Mouse (Mus musculus) midbrain, embryonic 11.5 days (tissue): ENCODE data around the gene Fbxo36. TPM values are rescaled to one million over a fixed set of nuclear protein-coding genes. Genes with fewer than 3 reads are reported as not detected.

Experiments used
- ATAC-seq: fragments of 200-750 bp; cut with Nextera tagmentation; 2 replicates; pipeline ENCODE4 v1.8.0; 2017; ENCODE audit warnings: moderate TSS enrichment, moderate library complexity; ENCODE audit not compliant: low FRiP score
- DNase-seq: peaks from one replicate; pipeline ENCODE4 v3.0.0; 2015; ENCODE audit warnings: low spot score; ENCODE audit errors: missing footprints
- H3K27ac ChIP-seq: fragments of 300-500 bp; sonication (generic); 2 replicates; pipeline ENCODE4 v1.5.1; 2014; ENCODE audit warnings: low read depth, low read length
- H3K27me3 ChIP-seq: fragments of 300-500 bp; sonication (generic); 2 replicates; pipeline ENCODE4 v1.6.1; 2014; ENCODE audit warnings: mild to moderate bottlenecking, low read length, moderate library complexity, mixed read lengths; ENCODE audit not compliant: control insufficient read depth, insufficient read depth
- H3K36me3 ChIP-seq: fragments of 300-500 bp; sonication (generic); 2 replicates; pipeline ENCODE4 v1.6.1; 2014; ENCODE audit warnings: mild to moderate bottlenecking, low read length, moderate library complexity, mixed read lengths; ENCODE audit not compliant: control insufficient read depth, insufficient read depth
- H3K4me1 ChIP-seq: fragments of 300-500 bp; sonication (generic); 2 replicates; pipeline ENCODE4 v1.6.1; 2014; ENCODE audit warnings: low read length; ENCODE audit not compliant: control insufficient read depth, insufficient read depth
- H3K4me2 ChIP-seq: fragments of 300-500 bp; sonication (generic); 2 replicates; pipeline ENCODE4 v1.6.1; 2014; ENCODE audit warnings: mild to moderate bottlenecking, moderate library complexity
- H3K4me3 ChIP-seq: fragments of 300-500 bp; sonication (generic); 2 replicates; pipeline ENCODE4 v1.5.1; 2014; ENCODE audit warnings: low read depth, low read length
- H3K9ac ChIP-seq: fragments of 300-500 bp; sonication (generic); 2 replicates; pipeline ENCODE4 v1.6.1; 2014; ENCODE audit warnings: low read length
- H3K9me3 ChIP-seq: fragments of 300-500 bp; sonication (generic); 2 replicates; pipeline ENCODE4 v1.6.1; 2016; ENCODE audit warnings: low read length; ENCODE audit not compliant: control insufficient read depth
- WGBS: fragments of 180-500 bp; shearing (Covaris S2); extraction: QIAGEN DNeasy Blood & Tissue Kit; methylation state at CpG from one replicate; pipeline ENCODE4 v1.1.7; 2014; 5-methylcytosine and 5-hydroxymethylcytosine counted together
- polyA plus RNA-seq: library from polyadenylated mRNA; unstranded; fragments of >200 nt; fragmentation: Nextera tagmentation; extraction: Ambion mirVana; gene quantifications from 2 replicates; pipeline ENCODE4 v1.2.1, GENCODE M21; 2014

The Fbxo36 gene
- polyA plus RNA-seq, 1 experiment from 2014 or later: 10.7 TPM

DNA sequence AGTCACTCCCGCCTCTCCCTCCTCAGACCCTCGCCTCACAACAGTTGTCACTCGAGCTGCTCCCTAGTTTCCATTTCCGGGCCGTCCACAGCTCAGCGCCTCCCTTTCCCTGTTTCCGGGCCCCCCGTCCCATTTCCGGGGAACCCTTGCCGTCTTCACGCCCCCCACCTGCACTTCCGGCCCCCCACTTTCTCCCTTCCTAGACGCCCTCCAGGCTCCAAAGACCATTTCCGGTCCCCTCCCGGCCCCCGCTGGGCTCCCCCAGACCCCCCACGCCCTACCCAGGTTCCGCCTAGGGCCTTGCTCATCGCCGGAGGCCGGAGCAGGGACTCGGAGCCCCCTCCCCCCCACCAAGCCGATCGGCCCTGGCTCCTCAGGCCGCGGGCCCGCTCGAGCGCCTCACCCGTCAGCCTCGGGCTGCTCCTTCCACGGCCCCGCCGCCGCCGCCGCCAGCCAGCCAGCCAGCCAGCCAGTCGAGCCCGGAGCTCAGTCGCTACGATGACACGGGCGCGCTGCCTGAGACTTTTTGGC, 955 bp upstream of the Fbxo36 start:
- H3K4me1 ChIP-seq: peaks cover 6% of the 10 kb centered on the region; the same call in 1 of the 2 replicates

DNA sequence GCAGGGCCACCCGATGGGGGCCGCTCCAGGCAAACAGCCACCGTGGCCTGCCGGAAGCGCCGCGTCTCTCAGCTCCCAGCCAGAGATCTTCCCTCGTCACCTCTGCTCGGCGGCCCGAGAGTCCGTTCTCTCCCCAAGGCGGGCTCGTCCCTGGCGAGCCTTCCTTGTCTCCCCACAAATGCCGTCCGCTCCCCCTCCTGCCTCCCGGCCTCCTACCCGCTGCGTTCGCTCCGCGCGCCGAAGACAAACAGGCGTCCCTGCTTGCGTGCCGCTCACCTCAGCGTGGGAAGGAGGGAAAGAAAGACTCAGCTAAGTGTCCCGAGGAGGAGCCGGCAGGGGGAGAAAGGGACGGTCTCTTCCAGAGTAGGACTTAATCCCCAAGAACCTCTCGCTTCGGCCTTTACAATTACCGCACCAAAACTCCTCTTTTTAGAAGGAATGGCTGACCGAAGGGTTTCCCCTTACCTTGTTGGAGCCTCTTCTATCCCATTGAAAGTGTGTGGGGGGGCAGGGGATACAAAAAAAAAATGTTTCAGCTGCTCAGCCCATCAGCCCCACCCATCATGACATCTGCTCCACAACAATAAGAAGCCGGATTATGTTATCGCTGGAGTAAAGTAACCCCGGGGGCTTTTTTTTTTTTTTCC, 500 bp downstream of the Fbxo36 start, which contains the start of gene Trip12:
TSS of gene Trip12 (minus strand) at position 499 of the 647 bp plus-strand sequence.
- no peaks in the 10 kb centered on the region for H3K36me3 ChIP-seq
- WGBS: under 1% methylated on average over 38 of the region's 39 CpGs
- peak within 1 kb of the TSS; percentile 89 for H3K27ac ChIP-seq
- peak; percentile 66 for ATAC-seq
- DNase-seq: peak; percentile 96
- peak within 1 kb of the TSS; percentile 97 for H3K4me3 ChIP-seq
- peaks cover 6% of the 10 kb centered on the region; the same call in 1 of the 2 replicates for H3K4me1 ChIP-seq
- peak within 1 kb of the TSS; percentile 73 for H3K4me2 ChIP-seq
- no peaks in the 10 kb centered on the region for H3K9me3 ChIP-seq
- no peaks in the 10 kb centered on the region for H3K27me3 ChIP-seq
- peak within 1 kb of the TSS; percentile 97 for H3K9ac ChIP-seq

More for the DNA sequence above, 955 bp upstream of the Fbxo36 start:
- no peaks in the 10 kb centered on the region for H3K9me3 ChIP-seq
- H3K27me3 ChIP-seq: no peaks in the 10 kb centered on the region
- peak overlapping the region; percentile 97 for H3K9ac ChIP-seq
- ATAC-seq (peak; percentile 71), DNase-seq (peak; percentile 95)
- H3K4me3 ChIP-seq: peak overlapping the region; percentile 97
- no peaks in the 10 kb centered on the region for H3K36me3 ChIP-seq
- H3K4me2 ChIP-seq: peak overlapping the region; percentile 73
- 1% methylated on average over 41 of the region's 44 CpGs for WGBS
- H3K27ac ChIP-seq: peak overlapping the region; percentile 89

DNA sequence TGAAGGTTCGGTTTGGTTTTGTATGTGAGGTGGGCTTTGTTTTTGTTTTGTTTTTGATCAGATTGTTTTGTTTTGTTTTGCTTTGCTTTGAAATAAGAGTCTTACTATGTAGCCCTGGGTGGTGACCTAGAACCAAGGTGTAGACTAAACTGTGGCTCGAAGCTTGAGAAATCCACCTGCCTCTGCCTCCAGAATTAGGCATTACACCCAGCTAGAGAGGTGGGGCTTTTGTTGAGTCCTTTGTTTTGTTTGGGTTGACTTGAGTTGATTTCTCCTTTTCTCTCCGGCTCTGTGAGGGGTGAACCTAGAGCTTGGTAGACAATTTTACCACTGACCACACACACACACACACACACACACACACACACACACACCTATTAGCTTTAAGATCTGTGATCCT, 1.4 kb downstream of the Fbxo36 start:
- DNase-seq (no peak), ATAC-seq (no peak)
- peak overlapping the region; percentile 97 for H3K4me3 ChIP-seq
- H3K9ac ChIP-seq: peak overlapping the region; percentile 97; the same call in 1 of the 2 replicates
- WGBS: 71% methylated on average over 3 of the region's 3 CpGs
- no peaks in the 10 kb centered on the region for H3K27me3 ChIP-seq
- H3K36me3 ChIP-seq: no peaks in the 10 kb centered on the region
- H3K27ac ChIP-seq: peak overlapping the region; percentile 89
- H3K4me1 ChIP-seq: peaks cover 6% of the 10 kb centered on the region; the same call in 1 of the 2 replicates
- H3K4me2 ChIP-seq: peak overlapping the region; percentile 73
- no peaks in the 10 kb centered on the region for H3K9me3 ChIP-seq

DNA sequence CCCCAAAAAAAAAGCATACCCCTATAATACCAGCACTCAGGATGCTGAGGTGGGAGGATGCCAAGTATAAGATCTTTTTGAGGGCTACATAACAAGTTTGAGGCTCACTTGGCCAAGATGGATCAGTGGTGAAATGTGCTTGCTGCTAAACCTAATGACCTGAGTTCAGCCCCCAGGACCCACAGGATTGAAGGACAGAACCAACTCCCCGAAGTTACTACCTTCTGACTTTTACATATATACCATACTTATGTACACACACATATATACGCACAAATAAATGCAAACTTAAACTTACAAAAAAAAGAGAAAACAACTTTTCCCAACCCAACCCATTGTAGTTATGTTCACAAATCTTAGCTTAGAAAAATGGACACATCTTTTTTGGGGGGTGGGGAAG, 3.7 kb downstream of the Fbxo36 start:
- Histone ChIP-seq H3K4me3 (no peak overlapping the region), H3K9ac (no peak overlapping the region), H3K9me3 (no peaks in the 10 kb centered on the region), H3K4me2 (no peak overlapping the region), H3K4me1 (0 out of 2 replicates have a peak, but pooled peaks cover 3% of the 10 kb centered on the region), H3K36me3 (no peaks in the 10 kb centered on the region; the same call in 1 of the 2 replicates), H3K27me3 (no peaks in the 10 kb centered on the region), H3K27ac (no peak overlapping the region)
- WGBS: 88% methylated on average over 2 of the region's 2 CpGs
- DNase-seq (peak; percentile 67), ATAC-seq (no peak)

DNA sequence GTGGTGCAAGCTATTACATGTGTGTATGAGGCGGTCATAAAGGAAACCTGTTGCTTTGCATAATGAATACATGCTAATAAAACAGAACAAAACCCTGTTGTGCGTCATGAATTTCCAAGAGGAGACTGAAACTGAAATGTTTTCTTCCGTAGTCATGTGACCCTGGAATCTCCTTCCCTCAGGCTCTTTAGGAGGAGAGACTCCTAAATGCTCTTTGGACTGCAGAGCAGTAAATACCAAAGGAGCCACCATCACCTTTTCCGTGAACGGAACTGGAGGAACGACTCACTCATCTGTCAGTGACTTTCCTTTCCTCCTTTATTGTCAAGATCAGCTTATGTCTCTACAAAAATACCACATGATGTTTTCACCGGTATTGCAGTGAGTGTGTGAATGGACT, 8.1 kb downstream of the Fbxo36 start:
- H3K9ac ChIP-seq: no peak overlapping the region
- H3K27me3 ChIP-seq: no peaks in the 10 kb centered on the region
- H3K4me1 ChIP-seq: peaks cover 8% of the 10 kb centered on the region
- no peaks in the 10 kb centered on the region; the same call in 1 of the 2 replicates for H3K36me3 ChIP-seq
- 94% methylated on average over 7 of the region's 7 CpGs for WGBS
- H3K9me3 ChIP-seq: no peaks in the 10 kb centered on the region
- no peak overlapping the region for H3K27ac ChIP-seq
- DNase-seq: peak; percentile 39
- no peak overlapping the region for H3K4me2 ChIP-seq
- no peak overlapping the region for H3K4me3 ChIP-seq
- ATAC-seq: no peak

DNA sequence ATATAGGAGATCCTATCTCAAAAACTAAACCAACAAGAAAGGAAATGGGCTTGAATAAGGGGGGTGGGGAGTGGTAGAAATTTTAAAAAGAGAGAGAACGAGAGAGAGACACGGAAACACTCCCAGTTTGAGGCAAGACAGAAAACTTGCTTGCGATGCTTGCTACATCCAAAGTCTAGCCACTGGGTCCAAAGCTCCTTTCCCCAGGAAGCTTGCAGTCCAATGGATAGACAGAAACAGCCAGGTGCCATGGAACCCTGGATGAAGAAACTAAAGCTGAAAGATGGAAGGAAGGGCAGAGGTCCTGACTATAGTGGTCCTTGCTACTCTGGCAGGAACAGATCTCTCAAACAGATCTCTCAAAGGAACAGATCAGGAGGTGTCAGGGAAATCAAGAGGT, 8.7 kb downstream of the Fbxo36 start:
- no peak overlapping the region for H3K4me3 ChIP-seq
- H3K27me3 ChIP-seq: no peaks in the 10 kb centered on the region
- WGBS: 95% methylated on average over 3 of the region's 3 CpGs
- no peaks in the 10 kb centered on the region for H3K9me3 ChIP-seq
- peaks cover 8% of the 10 kb centered on the region for H3K4me1 ChIP-seq
- DNase-seq (peak; percentile 17), ATAC-seq (no peak)
- no peak overlapping the region for H3K4me2 ChIP-seq
- no peak overlapping the region for H3K27ac ChIP-seq
- H3K36me3 ChIP-seq: no peaks in the 10 kb centered on the region; the same call in 1 of the 2 replicates
- H3K9ac ChIP-seq: no peak overlapping the region

DNA sequence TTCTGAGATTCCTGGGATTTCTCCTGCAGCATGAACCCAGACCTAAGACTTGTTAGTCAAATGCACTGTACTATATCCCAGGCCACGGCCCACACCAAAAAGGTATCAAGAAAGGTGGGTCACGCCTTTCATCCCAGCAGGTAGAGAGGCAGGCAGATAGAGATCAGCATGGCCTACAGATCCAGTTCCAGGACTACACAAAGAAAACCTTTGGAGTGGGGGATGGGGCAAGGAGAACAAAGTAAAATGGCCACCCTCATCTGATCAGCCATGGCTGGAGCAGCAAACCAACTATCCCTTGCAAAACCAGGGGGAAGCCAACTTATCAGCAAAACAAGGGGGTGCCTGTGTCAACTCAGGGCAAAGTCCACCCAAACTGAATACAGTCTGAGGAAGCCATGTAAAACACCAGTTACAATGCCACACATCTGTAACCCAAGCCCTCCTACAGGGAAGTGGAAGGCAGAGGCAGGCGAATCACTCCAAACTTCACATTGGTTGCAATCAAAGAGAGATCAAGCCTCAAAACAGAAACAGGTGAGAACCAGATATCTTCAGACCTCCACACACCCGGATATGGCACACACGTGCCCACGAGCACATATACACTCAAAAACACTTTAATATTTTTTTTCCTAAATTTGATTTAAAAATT, 9.3 kb downstream of the Fbxo36 start:
- Histone ChIP-seq H3K9me3 (no peaks in the 10 kb centered on the region), H3K36me3 (no peaks in the 10 kb centered on the region; the same call in 1 of the 2 replicates), H3K9ac (no peak overlapping the region), H3K4me1 (peaks cover 8% of the 10 kb centered on the region), H3K27ac (no peak overlapping the region), H3K27me3 (no peaks in the 10 kb centered on the region), H3K4me3 (no peak overlapping the region), H3K4me2 (no peak overlapping the region)
- ATAC-seq (no peak), DNase-seq (peak; percentile 72)
- WGBS: 95% methylated on average over 6 of the region's 6 CpGs

DNA sequence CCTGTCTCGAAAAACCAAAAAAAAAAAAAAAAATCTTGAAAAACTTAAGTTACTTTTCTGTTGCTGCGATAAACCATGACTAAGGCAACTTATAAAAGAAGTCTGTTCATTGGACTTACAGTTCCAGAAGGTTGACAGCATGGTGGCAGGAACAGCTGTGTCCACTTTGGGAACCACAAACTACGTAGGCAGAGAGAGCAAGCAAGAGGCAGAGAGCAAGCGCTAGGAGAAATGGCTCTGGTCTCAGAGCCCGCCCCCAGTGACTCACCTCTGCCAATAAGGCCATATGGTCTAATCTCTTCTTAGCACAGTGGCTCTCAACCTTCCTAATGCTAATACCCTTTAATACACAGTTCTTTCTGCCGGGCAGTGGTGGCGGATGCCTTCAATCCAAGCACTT, 10.2 kb downstream of the Fbxo36 start:
- no peak for ATAC-seq
- no peak overlapping the region for H3K4me2 ChIP-seq
- H3K9me3 ChIP-seq: no peaks in the 10 kb centered on the region
- no peak overlapping the region for H3K4me3 ChIP-seq
- DNase-seq: peak; percentile 71
- H3K4me1 ChIP-seq: peaks cover 8% of the 10 kb centered on the region
- 93% methylated on average over 7 of the region's 7 CpGs for WGBS
- H3K36me3 ChIP-seq: no peaks in the 10 kb centered on the region; the same call in 1 of the 2 replicates
- H3K27me3 ChIP-seq: no peaks in the 10 kb centered on the region
- H3K9ac ChIP-seq: no peak overlapping the region
- no peak overlapping the region for H3K27ac ChIP-seq

DNA sequence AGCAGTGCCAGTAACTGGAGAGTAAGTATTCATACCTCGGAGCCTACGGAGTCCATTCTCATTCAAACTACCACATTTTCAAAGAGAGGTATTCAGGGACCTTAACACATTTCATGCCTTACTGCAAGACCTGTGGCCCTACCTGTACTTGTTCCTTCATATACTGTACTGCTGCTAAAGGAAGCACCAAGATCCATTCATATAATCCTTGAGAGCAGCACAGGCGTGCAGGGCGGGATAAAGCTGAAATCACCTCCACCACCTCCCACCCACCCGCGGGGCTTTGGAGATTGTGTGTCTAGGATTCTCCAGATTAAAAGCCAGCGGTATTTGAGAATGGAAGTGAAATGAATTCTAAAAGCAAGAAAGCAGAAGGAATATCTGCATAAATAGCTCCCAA, 10.8 kb downstream of the Fbxo36 start:
- DNase-seq (no peak), ATAC-seq (no peak)
- Histone ChIP-seq H3K4me1 (peaks cover 8% of the 10 kb centered on the region), H3K36me3 (no peaks in the 10 kb centered on the region; the same call in 1 of the 2 replicates), H3K27me3 (no peaks in the 10 kb centered on the region), H3K4me3 (no peak overlapping the region), H3K27ac (no peak overlapping the region), H3K9me3 (no peaks in the 10 kb centered on the region), H3K9ac (no peak overlapping the region), H3K4me2 (no peak overlapping the region)
- 93% methylated on average over 7 of the region's 7 CpGs for WGBS
